Mouse (Mus musculus) G1E (cell line): Measurements from ENCODE around the gene Olfr1339. TPM values are rescaled to one million over a fixed set of nuclear protein-coding genes. Genes with fewer than 3 reads are reported as not detected.

Source experiments
- ATAC-seq: 2 replicates; pipeline ENCODE4 v1.8.0; 2016; ENCODE audit warnings: mild to moderate bottlenecking; ENCODE audit not compliant: insufficient number of reproducible peaks, poor library complexity, low FRiP score, severe bottlenecking; ENCODE audit errors: extremely low read depth
- DNase-seq: peaks from one replicate; pipeline ENCODE4 v3.0.0; 2012; ENCODE audit warnings: low spot score
- H3K27me3 ChIP-seq: 2 replicates; pipeline ENCODE4 v1.6.1; 2012; ENCODE audit warnings: mild to moderate bottlenecking, low read length, inconsistent platforms; ENCODE audit not compliant: insufficient read depth
- H3K36me3 ChIP-seq: replicated peaks from 2 replicates; pipeline ENCODE3; 2012; ENCODE audit warnings: mild to moderate bottlenecking, inconsistent platforms
- H3K4me1 ChIP-seq: 2 replicates; pipeline ENCODE4 v1.6.1; 2012; ENCODE audit warnings: low read depth, low read length, inconsistent platforms, mixed read lengths; ENCODE audit not compliant: insufficient read depth
- H3K4me3 ChIP-seq: 2 replicates; pipeline ENCODE4 v1.5.1; 2012; ENCODE audit warnings: low read depth, mild to moderate bottlenecking, inconsistent platforms, low read length, moderate library complexity, mixed read lengths
- H3K9me3 ChIP-seq: replicated peaks from 2 replicates; pipeline ENCODE4 v1.6.1; 2012; ENCODE audit warnings: inconsistent platforms
- CTCF ChIP-seq: IDR thresholded peaks from 2 replicates; pipeline ENCODE4 v1.5.1; 2012; ENCODE audit warnings: low read depth, low read length, inconsistent platforms, mixed read lengths
- GATA1 ChIP-seq: IDR thresholded peaks from 2 replicates; pipeline ENCODE4 v1.6.1; 2012; ENCODE audit warnings: borderline replicate concordance, low read length, inconsistent platforms, mixed read lengths
- GATA2 ChIP-seq: IDR thresholded peaks from 2 replicates; pipeline ENCODE4 v1.6.1; 2012; ENCODE audit warnings: low read depth, low read length, inconsistent platforms, borderline replicate concordance
- POLR2AphosphoS5 ChIP-seq: IDR thresholded peaks from 2 replicates; pipeline ENCODE4 v1.6.1; 2012; ENCODE audit warnings: low read depth, low read length, inconsistent platforms; ENCODE audit not compliant: insufficient replicate concordance
- TAL1 ChIP-seq: conservative IDR thresholded peaks from 2 replicates; pipeline ENCODE4 v1.6.1; 2012; ENCODE audit warnings: low read depth, low read length, inconsistent platforms, mixed read lengths
- polyA plus RNA-seq: library from polyadenylated mRNA; stranded (reverse); fragments of >175 nt; gene quantifications from 2 replicates; pipeline ENCODE4 v1.2.3, GENCODE M21; 2012
- total RNA-seq, 2 experiments: library from RNA; stranded (forward) in 1 of 2; stranded (reverse) in 1 of 2; fragments of 200-1000 nt in 1 of 2; fragments of >200 nt in 1 of 2; fragmentation: Nextera tagmentation in 1 of 2; gene quantifications; 2 replicates each; pipeline ENCODE4 v1.2.3; 2014 to 2017

Olfr1339 gene
- total and polyA plus RNA-seq, 3 experiments = 0.11 TPM; not detected in 2

- TF ChIP-seq CTCF = no peak
- TF ChIP-seq GATA1 = no peak
- TF ChIP-seq TAL1 = no peak
- no peak for TF ChIP-seq GATA2
- no peak for TF ChIP-seq POLR2AphosphoS5
- H3K36me3 ChIP-seq = no peaks in the 10 kb centered on the region
- no peaks in the 10 kb centered on the region for H3K4me1 ChIP-seq
- no peak for DNase-seq
- H3K9me3 ChIP-seq = no peaks in the 10 kb centered on the region
- no peak overlapping the region for H3K4me3 ChIP-seq
- H3K27me3 ChIP-seq = peaks cover 14% of the 10 kb centered on the region; the same call in 1 of the 2 replicates
- ATAC-seq = no peak
Observed at GRCm38 (mm10) chr4:118711656-118712055, 20.3 kb upstream of the Olfr1339 start.

GRCm38 (mm10) chr4:118719838-118720237, 12.1 kb upstream of the Olfr1339 start, which contains the start of gene Olfr1340:
Gene Olfr1340, plus strand, starts transcription at chr4:118720138.
- Histone ChIP-seq H3K4me3 (no peak within 1 kb of the TSS), H3K4me1 (no peaks in the 10 kb centered on the region), H3K27me3 (no peaks in the 10 kb centered on the region), H3K9me3 (no peaks in the 10 kb centered on the region), H3K36me3 (no peaks in the 10 kb centered on the region)
- ATAC-seq (no peak), DNase-seq (no peak)
- TF ChIP-seq GATA2 (no peak), GATA1 (no peak), POLR2AphosphoS5 (no peak), CTCF (no peak), TAL1 (no peak)

- TF ChIP-seq CTCF = no peak
- TF ChIP-seq POLR2AphosphoS5 = no peak
- no peak for TF ChIP-seq GATA1
- no peak for TF ChIP-seq TAL1
- no peak for TF ChIP-seq GATA2
- no peak for ATAC-seq
- H3K9me3 ChIP-seq = no peaks in the 10 kb centered on the region
- H3K27me3 ChIP-seq = no peaks in the 10 kb centered on the region
- H3K36me3 ChIP-seq = no peaks in the 10 kb centered on the region
- no peak overlapping the region for H3K4me3 ChIP-seq
- H3K4me1 ChIP-seq = no peaks in the 10 kb centered on the region
- DNase-seq = peak; percentile 5
Observed at GRCm38 (mm10) chr4:118721742-118722483, 10.1 kb upstream of the Olfr1339 start.

GRCm38 (mm10) chr4:118739574-118739973, 7.6 kb downstream of the Olfr1339 start:
- H3K4me3 ChIP-seq = no peak overlapping the region

GRCm38 (mm10) chr4:118740988-118741698, 9.2 kb downstream of the Olfr1339 start:
- no peak for TF ChIP-seq CTCF
- no peak for TF ChIP-seq TAL1
- no peak for TF ChIP-seq GATA2
- no peak for TF ChIP-seq GATA1
- no peak for TF ChIP-seq POLR2AphosphoS5
- ATAC-seq (no peak), DNase-seq (no peak)
- Histone ChIP-seq H3K36me3 (no peaks in the 10 kb centered on the region), H3K4me1 (no peaks in the 10 kb centered on the region), H3K9me3 (no peaks in the 10 kb centered on the region), H3K4me3 (no peak overlapping the region), H3K27me3 (peaks cover 3% of the 10 kb centered on the region; the same call in 1 of the 2 replicates)

More at GRCm38 (mm10) chr4:118739574-118739973, 7.6 kb downstream of the Olfr1339 start:
- TF ChIP-seq TAL1 (no peak), GATA1 (no peak), POLR2AphosphoS5 (no peak), GATA2 (no peak), CTCF (no peak)
- Histone ChIP-seq H3K9me3 (no peaks in the 10 kb centered on the region), H3K36me3 (no peaks in the 10 kb centered on the region), H3K4me1 (no peaks in the 10 kb centered on the region), H3K27me3 (peaks cover 3% of the 10 kb centered on the region; the same call in 1 of the 2 replicates)
- no peak for DNase-seq
- ATAC-seq = no peak

DNA sequence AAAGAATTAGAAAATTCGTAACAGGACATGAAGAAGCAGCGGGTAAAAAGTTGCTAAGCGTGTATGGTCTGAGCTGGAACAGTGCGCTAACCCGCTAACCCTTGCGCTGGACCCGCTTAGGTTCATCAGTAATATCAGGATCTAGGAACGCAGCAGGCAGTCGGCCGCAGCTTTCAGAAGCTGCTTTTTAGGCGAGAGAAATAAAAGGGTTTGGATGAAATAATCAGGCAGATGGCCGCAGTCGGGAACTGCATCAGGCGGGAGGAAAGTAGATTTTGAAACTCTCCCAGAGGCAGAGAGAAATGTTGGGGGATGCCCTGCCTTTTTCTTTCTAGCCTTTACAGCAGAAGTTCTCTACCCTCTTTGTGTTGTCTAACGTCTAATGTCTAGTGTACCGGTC, 9.9 kb downstream of the Olfr1339 start:
- DNase-seq = no peak
- Histone ChIP-seq H3K4me3 (no peak overlapping the region), H3K36me3 (no peaks in the 10 kb centered on the region), H3K27me3 (peaks cover 3% of the 10 kb centered on the region; the same call in 1 of the 2 replicates), H3K9me3 (no peaks in the 10 kb centered on the region), H3K4me1 (no peaks in the 10 kb centered on the region)
- no peak for TF ChIP-seq TAL1
- TF ChIP-seq GATA1 = no peak
- no peak for TF ChIP-seq CTCF
- no peak for TF ChIP-seq POLR2AphosphoS5
- ATAC-seq = no peak

DNA sequence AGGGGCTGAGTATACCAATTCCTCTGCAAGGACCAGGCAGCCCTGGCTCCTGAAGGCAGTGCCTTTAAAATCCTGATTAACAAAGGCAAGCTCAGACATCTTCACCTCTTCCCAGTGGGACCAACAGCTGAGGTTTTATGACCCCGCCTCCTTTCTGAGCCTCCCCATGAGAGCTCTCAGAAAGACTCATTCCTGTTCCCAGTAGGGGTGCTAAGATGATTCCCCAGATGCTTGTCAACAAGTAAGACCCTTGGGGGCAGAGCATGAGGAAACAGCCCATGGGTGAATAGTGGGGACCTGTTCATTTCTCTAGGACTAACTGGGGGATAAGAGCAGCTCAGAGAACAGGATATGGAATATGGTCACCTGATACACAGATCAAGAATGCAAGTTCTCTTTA, 26.7 kb downstream of the Olfr1339 start, which contains the start of gene Olfr1338:
TSS of gene Olfr1338 (minus strand) at position 101 of the 400 bp plus-strand sequence.
- no peak for ATAC-seq
- Histone ChIP-seq H3K4me3 (no peak within 1 kb of the TSS), H3K4me1 (no peaks in the 10 kb centered on the region), H3K36me3 (no peaks in the 10 kb centered on the region), H3K27me3 (no peaks in the 10 kb centered on the region), H3K9me3 (no peaks in the 10 kb centered on the region)
- no peak for DNase-seq
- TF ChIP-seq TAL1 (no peak), GATA2 (no peak)
